Mouse (Mus musculus) hindbrain, embryonic 11.5 days (tissue): ENCODE data around the gene Nr2c1. TPM values are rescaled to one million over a fixed set of nuclear protein-coding genes. Genes with fewer than 3 reads are reported as not detected.

ENCODE experiments used
- polyA plus RNA-seq: library from polyadenylated mRNA; unstranded; fragments of >200 nt; fragmentation: Nextera tagmentation; extraction: Ambion mirVana; gene quantifications from 2 replicates; pipeline ENCODE4 v1.2.1, GENCODE M21; 2014

The Nr2c1 gene
- polyA plus RNA-seq, 1 experiment from 2014 or later: 14.3 TPM

Other genes with a start within 250 kb of the Nr2c1 start
- gene Vezt, start 112.2 kb upstream of the Nr2c1 start, polyA plus RNA-seq: 45.0 and 45.6 TPM in 2 replicates
- 5.0 and 6.7 TPM in 2 replicates for gene Fgd6, start 112.0 kb upstream of the Nr2c1 start, polyA plus RNA-seq
- gene Ndufa12, start 50.7 kb downstream of the Nr2c1 start, polyA plus RNA-seq: 451 and 474 TPM in 2 replicates
- 0.27 and 0.31 TPM in 2 replicates for gene Gm4792, start 150.7 kb downstream of the Nr2c1 start, polyA plus RNA-seq
- gene Tmcc3, start 163.9 kb downstream of the Nr2c1 start, polyA plus RNA-seq: 4.5 and 5.7 TPM in 2 replicates